Mouse (Mus musculus) layer of hippocampus, postnatal 36 days (tissue): ENCODE measurements around the gene Casp8. TPM values are rescaled to one million over a fixed set of nuclear protein-coding genes. Genes with fewer than 3 reads are reported as not detected.
"Not testable (repeated sequence)": the region's sequence is repeated elsewhere in the genome, so short reads cannot be mapped to it uniquely, and the experiment has no call there.

Source experiments
- DNase-seq, 2 experiments: peaks; one replicate each; pipeline ENCODE4 v3.0.0; 2022
- total RNA-seq, 2 experiments: library from RNA; stranded (reverse); gene quantifications; 2 replicates each; pipeline ENCODE4 v1.2.3; 2021

Casp8 gene
- total RNA-seq, 2 experiments from 2014 or later: 2.4 to 2.6 TPM

GRCm38 (mm10) chr1:58801558-58802285, 6.5 kb downstream of the Casp8 start:
- DNase-seq: no peak

DNA sequence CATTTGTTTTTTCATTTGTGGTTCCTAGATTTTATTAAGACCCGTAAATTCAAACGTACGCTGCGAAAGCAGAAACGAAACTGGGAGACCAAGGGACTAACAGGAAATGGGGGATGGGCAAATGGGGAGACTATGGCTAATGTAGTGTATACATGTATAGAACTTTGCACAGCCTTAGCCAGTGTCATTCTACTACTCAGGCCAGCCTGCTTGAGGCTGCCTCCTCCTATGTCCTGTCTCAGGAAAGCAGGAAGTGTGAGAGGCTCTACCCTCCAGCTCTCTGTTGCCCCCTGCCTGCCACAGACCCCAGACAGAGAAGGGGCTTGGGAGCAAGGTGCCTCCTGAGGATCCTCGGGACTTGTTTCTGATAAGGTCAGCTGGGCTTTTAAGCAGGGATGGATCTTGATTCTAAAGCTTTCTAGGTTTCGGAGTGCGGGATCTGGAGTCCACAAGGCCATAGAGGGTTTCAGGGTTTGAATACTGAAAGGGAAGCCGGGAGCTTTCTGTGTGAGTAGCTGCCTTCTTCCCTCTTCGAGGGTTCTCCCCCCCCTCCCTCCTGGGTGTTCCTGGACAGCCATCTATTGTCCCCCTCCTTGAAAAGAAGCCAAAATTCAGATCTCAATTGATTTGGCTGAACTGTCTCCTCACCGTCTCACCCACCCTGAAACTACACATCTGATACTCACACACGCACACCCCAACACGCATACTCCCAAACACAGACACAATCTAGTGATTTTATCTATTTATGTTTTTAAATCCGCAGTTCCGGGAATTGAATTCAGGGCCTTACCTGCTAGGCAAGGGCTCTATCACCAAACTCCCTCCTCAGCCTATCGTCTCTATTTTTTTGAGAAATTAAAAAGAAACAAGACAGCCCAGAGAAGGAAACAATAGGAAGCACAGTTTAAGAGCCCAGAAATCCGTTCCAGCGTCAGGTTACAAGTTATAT, 7.4 kb downstream of the Casp8 start:
- DNase-seq: no peak

DNA sequence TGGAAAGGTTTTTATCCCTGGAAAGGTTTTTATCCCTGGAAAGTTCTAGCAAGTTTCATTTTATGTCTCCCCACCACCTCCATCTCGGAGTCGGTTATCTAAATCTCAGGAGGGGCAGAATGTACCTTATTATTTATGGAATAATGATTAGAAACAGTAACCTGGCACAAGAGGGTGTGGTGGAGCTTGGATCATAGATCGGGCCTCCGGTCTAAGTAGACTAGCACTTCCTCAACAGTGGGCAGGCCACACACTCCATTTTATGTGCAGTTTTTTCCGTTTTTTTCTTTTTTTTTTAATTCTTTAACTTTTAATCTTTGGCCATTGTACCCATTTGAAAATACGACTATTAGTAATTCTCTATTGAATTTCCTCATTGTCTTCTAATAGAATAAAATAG, 8.4 kb downstream of the Casp8 start:
- no peak for DNase-seq

- no peak for DNase-seq
Measured at GRCm38 (mm10) chr1:58806651-58807050, 11.5 kb downstream of the Casp8 start.

- DNase-seq: no peak
Measured at GRCm38 (mm10) chr1:58826319-58826718, 31.1 kb downstream of the Casp8 start.

- DNase-seq: peak in 1 of 2 experiments; percentile 2
Measured at GRCm38 (mm10) chr1:58830741-58831140, 35.6 kb downstream of the Casp8 start.

GRCm38 (mm10) chr1:58832198-58832597, 37.0 kb downstream of the Casp8 start:
- no peak for DNase-seq

DNA sequence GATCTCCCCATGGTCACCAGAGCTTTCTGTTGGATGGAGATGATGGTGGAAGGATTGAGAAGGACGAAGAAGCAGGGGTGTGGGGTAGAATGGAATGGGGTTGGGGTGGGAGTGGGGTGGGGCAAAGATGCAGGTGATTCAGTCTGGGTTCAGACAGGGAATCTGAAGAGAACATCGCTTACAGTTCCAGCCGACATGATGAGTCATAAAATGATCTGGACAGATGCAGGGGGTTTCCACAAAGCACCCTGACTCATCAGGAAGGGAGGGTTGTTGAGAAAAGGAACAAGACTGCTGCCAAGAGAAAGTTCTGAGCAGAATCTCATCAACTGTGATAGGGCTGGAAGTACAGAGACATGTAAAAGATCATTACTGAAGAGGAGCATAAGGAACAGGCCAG, 61.6 kb downstream of the Casp8 start:
- not testable (repeated sequence) for DNase-seq

GRCm38 (mm10) chr1:58859131-58859530, 64.0 kb downstream of the Casp8 start:
- DNase-seq: not testable (repeated sequence)

DNA sequence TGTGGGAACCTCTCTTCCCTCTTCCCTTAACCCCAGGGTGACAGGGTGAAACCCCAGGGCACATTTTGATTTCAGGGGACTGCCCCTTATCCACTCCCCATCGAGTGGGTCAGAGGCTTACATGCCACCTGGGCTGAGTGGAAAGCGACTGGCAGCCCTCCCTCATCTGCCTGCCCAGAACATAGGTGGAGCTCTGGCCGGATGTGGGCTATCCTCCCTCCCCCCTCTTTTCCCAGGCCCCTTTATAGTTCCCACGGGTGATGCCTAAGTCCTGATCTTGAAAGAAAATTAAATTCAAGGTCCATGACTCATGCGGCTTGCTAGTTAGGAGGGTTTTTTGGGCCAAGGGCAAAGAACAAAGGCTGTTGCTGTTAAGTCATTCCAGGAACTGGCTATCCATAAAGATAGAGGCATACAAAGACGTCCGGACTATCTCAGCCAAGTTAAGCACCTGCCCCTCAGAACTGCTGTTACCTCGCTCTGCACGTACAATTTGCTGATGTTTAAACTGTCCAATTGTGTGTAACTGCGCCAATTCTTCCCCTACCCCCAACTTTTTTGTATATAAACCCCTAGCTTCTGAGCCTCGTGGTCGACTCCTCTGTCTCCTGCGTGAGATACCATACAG, 64.7 kb downstream of the Casp8 start:
- not testable (repeated sequence) for DNase-seq

- not testable (repeated sequence) for DNase-seq
Measured at GRCm38 (mm10) chr1:58860586-58860985, 65.4 kb downstream of the Casp8 start.

DNA sequence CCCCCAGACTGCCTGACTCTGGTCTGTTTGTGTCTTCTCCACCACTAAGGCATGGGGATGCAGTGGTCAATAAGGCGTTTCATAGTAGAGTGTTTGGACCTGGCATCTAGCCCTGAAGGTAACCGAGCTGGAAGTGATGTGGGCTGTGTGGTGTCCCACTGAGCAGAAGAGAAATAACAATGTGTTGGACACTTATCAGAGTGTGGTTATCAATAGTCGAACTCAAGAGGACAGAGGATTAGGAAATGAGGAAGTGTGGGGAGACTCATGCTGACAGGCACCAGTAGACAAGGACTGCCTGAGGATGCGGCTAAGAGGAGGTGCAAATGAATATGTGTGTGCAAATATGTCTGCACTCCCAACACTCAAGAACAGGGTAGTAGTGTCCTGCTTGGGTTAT, 81.3 kb downstream of the Casp8 start:
- not testable (repeated sequence) for DNase-seq

DNA sequence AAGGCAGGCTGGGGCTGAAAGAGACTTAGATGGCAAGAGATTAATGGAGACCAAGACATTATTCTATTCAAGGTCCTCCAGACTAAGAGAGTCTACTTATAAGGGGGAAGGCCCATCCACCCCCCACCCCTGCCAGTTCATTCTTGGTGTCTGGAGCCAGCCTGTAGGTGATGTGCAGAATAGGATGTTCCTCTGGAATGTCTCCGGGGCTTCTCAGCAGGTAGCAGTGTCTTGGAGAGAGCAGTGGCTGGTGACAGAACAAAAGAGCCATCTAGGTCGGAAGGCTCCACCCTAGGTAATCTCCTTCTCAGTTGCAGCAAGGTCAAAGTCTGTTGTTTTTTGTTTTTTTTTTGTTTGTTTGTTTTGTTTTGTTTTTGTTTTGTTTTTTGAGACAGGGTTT, 84.1 kb downstream of the Casp8 start:
- not testable (repeated sequence) for DNase-seq

- not testable (repeated sequence) for DNase-seq
Measured at GRCm38 (mm10) chr1:58883279-58883678, 88.1 kb downstream of the Casp8 start.

- DNase-seq: no peak
Measured at GRCm38 (mm10) chr1:58885646-58886045, 90.5 kb downstream of the Casp8 start.

- DNase-seq: peak; percentile 3 to 10
Measured at GRCm38 (mm10) chr1:58889826-58890546, 94.8 kb downstream of the Casp8 start.

DNA sequence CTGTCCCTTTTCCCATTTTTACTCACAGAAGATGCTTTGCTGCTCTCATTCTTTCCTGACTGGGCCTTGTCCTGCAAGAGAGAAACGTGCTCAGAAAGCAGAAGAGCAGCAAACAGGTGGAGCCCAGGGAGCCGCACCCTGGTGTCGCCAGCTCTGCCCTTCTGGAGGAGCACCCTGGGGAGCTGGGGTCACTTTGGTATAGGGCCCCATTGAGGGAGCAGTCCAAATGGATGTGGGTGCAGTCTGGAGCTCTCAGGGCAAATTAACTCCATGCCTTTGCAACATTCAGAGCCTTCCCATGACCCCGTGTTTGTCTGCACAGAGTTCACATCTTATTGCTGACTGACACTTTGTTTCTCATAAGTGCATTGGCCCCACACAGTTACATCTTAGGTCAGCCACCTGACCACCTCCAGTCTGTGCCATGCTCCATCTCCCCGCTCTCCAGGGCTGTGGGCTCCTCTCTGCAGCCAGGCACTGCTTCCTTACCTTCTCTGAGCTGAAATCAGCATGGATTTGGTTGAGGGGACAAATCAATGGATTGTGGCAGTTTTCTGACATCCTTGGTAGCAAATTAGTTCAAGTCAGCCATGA, 95.6 kb downstream of the Casp8 start:
- DNase-seq: not testable (repeated sequence)

DNA sequence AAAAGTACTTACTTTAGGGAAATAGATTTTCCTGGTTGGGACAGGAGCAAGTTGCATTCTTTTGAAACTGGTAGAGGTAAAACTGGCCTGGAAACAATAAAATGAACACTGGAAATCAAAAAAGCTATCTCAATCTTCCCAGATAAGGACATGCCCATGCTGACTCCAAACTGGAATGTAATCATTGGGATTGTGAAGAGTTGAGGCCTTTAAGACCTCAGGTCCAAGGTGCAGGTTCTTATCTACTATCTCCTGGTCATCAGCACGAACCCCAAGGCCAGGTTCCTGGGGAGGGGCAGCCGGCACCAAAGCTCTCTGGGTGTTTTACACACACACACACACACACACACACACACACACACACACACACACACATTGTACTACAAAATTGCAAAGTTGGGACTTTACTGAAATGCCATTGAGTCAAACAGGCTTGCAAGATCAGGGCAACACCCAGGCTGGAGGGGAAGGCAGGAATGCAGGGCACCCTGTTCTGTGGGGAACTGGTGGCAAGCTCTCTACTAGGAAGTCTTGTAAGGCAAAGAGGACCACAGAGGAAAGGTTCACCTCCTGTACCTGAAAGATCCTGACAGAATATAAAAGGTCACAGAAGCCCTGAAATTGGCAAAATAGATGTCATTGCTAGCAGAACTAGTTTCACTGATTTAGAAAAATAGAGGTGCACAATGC, 96.5 kb downstream of the Casp8 start:
- DNase-seq: not testable (repeated sequence)

DNA sequence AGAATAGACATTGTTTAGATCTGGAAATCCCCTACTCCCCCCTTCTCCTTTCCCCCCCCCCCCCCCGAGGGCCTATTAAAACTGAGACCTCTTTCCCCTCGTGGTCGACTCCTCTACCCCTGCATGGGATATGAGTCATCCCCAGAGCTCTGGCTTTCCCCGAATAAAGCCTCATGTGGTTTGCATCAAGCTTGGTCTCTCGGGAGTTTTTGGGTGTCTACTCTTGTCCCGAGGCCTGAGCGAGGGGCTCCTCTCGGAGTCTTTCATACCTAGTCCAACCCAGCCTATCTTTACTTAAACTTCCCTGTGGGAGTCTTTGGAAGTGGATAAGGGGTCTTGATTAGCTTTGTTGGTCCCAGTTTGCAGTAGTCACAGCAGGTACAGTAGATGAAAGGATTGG, 97.2 kb downstream of the Casp8 start:
- not testable (repeated sequence) for DNase-seq
